Mouse (Mus musculus) lung, postnatal 25 days (tissue): Measurements from ENCODE around the gene Hhex.

ENCODE experiments used
- DNase-seq: peaks from one replicate; pipeline ENCODE4 v3.0.0; 2022; ENCODE audit warnings: low spot score

Hhex gene

GRCm38 (mm10) chr19:37449246-37449645 is 14.6 kb downstream of the Hhex start:
- DNase-seq, result no peak

DNA sequence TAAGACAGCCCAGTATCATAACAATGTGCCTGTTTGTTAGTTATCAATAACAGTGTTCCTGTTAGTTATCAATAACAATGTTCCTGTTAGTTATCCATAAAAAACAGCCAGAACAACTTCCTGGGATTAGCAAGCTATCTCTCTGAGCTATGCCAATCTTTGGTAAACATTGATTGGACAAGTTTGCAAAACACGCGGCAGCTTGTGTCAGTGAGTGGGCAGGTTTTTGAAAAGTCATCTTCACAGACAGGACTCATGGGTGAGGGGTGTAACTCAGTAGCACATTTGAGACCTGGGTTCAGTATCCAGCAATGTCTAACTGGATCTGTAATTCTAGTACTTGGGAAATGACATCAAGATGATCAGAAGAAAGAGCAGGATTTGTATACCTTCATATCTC is 20.9 kb downstream of the Hhex start:
- DNase-seq, result no peak

DNA sequence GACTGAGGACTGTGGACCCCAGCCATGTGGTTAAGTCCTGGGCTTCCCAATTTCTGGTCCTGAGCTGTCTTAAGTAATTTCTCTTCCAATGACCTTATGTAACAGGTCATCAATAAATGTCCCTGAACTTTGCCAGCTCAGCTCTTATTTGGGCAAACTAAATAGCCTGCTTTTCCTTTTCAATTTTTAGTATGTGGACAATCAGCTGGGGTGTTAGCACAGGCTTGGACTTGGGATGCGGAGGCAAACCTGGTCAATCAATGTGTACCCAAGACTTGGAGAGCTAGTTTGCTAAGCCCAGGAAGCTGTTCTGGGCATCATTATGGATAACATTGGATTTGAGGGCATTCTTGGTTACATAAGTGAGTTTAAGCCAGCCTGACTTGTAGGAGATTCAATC is 21.4 kb downstream of the Hhex start:
- DNase-seq, result no peak

GRCm38 (mm10) chr19:37458013-37458412 is 23.4 kb downstream of the Hhex start:
- no peak for DNase-seq

- DNase-seq, result no peak
These were observed 31.8 kb downstream of the Hhex start for GRCm38 (mm10) chr19:37466403-37466802.

DNA sequence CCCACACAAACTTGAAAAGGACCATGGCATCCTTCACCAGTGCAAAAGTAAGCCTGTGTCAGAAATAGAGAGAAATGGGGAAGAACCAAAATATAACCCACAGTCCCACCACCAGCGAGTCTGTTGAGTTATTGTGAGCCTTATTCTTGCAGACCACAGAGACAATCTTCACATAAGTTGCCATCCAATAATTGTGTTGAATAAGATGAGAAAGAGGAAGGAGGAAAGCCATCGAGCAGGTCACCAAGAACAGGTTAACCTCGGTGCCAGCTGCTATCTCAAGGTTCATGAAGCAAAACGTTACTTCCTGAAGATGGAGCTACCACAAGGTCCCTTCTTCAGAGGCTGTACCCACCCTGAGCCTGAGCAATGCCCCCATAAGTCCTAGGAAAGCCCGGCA is 32.4 kb downstream of the Hhex start:
- DNase-seq, result no peak

DNA sequence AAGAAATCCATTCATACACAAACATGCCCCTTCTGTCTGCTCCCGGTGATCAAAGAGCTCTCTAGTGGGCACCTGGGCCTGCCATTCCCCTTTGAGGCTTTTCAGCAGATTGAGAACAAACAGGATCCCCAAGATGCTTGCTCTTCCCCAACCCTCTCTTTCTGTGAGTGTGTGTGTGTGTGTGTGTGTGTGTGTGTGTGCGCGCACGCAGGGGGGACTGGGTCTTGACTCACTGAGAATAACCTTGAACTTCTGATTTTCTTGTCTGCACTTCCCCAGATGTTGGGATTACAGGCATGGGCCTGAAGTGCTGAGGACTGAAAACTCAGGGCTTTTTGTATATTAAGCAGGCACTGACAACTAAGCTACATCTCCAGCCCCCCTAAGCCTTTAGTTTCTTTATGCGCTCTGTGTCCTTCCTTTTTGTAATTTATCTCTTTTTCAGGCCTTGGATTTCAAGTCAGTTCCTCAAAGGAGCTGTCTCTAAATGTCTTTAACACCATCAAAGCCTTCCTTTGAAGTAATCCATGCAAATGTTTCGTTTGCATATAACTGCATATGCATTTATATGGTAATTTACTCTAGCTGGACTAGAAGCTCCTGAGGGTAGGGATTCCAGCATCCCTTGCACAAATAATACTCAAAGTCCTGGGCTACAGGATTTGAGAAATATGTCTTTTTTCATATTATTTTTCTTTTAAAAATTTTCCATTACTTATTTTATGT is 34.4 kb downstream of the Hhex start:
- DNase-seq, result no peak

DNA sequence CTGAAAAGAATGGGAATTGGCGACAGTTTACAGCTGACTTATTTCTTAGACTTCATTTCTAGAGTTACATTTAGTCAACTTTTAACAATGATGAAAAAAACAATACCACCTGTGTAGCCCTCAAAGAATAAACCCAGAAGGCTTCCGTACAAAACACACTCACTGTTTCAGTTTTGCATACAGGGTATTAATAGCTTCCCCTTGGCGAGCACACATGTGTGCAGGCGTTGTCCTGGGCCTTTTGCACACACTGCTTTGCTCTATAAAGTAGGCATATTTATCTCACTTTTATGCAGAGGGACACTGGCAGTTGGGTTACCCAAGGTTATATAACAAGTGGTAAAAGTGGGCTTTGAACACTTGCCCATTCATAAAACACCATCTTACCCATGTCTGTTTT is 37.1 kb downstream of the Hhex start:
- DNase-seq, result no peak

DNA sequence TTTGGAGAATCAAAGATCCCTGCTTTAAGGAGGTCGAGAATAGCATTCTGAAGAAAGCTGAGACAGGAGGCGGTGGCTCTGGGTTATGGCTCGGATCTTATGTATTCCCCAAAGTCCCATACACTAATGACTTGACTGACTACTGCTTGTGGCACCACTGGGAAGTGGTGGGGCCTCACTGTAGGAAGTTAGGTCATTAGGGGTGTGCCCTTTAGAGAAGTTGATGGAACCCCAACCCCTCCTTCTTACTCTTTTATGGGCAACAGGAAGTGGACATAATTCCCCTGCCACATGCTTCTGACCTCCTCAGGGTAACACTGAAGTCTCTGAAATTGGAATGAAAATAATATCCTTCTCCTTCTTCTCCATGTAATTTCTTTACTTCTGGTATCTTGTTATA is 38.0 kb downstream of the Hhex start:
- DNase-seq, result no peak

GRCm38 (mm10) chr19:37481704-37482103 is 47.1 kb downstream of the Hhex start:
- DNase-seq, result peak; percentile 37

- peak; percentile 31 for DNase-seq
These were observed 48.1 kb downstream of the Hhex start for GRCm38 (mm10) chr19:37482556-37483187.

DNA sequence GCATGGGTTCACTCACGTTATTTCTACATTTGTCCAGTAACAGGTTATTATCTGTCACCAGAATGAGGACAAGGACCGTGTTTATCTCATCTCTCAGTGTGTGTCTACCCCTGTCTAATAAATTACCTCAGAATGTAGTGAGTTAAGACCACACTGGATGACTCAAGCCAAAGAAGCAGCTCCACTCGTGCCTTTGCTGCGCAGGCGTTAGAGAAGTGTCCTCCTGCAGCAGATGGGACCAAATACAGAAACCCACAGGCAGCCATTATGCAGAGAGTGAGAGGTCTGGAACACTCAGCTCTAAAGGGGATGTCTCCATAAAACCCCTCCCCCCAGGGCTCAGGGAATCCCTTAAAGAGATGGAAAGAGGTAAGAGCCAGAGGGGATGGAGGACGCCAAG is 50.2 kb downstream of the Hhex start:
- DNase-seq, result no peak

DNA sequence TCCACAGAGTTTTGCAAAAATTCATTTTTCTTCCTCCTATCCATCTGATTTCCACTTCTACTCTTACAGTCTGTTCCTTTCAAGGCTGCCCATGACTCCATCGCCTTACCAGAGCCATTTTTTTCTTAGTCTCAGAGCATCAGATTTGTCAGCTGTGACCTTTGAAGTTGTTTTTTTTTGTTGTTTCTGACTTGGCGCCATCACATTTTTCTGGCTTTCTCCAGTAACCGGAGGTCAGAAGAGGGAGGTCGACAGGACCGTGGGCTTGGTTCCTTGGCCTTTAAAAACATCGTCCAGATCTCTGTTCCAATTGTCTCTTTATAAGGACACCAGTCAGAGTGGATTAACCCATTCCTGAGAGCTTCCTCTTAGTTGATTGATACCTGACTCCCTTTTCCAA is 52.2 kb downstream of the Hhex start:
- DNase-seq, result no peak

GRCm38 (mm10) chr19:37487811-37488475 is 53.3 kb downstream of the Hhex start:
- no peak for DNase-seq

GRCm38 (mm10) chr19:37488608-37489262 is 54.1 kb downstream of the Hhex start:
- no peak for DNase-seq
